Mouse (Mus musculus) CH12.LX (cell line): Measurements from ENCODE around the gene Odam.

Experiments used
- CTCF ChIP-seq, 2 experiments: IDR thresholded peaks in 1 of 2; conservative IDR thresholded peaks in 1 of 2; 2 replicates each; pipeline ENCODE4 v1.5.1; 2011 to 2012; ENCODE audit warnings: low read depth in 2 of 2, low read length in 2 of 2, improper control_type of control experiment in 1 of 2, inconsistent platforms in 1 of 2, mild to moderate bottlenecking in 1 of 2, moderate library complexity in 1 of 2
- MAFK ChIP-seq: IDR thresholded peaks from 2 replicates; pipeline ENCODE4 v1.6.1; 2011; ENCODE audit warnings: low read length, improper control_type of control experiment; ENCODE audit not compliant: insufficient replicate concordance
- MAX ChIP-seq: IDR thresholded peaks from 2 replicates; pipeline ENCODE4 v1.6.1; 2011; ENCODE audit warnings: low read length, improper control_type of control experiment
- MXI1 ChIP-seq: IDR thresholded peaks from 2 replicates; pipeline ENCODE4 v1.6.1; 2011; ENCODE audit warnings: mild to moderate bottlenecking, low read depth, low read length, improper control_type of control experiment
- POLR2A ChIP-seq: IDR thresholded peaks from 2 replicates; pipeline ENCODE4 v1.6.1; 2011; ENCODE audit warnings: low read depth, mild to moderate bottlenecking, improper control_type of control experiment, low read length

GRCm38 (mm10) chr5:87855136-87855716, 29.6 kb upstream of the Odam start:
- no peak for TF ChIP-seq POLR2A
- TF ChIP-seq MAFK = no peak
- TF ChIP-seq MAX = no peak
- no peak for TF ChIP-seq CTCF (conservative IDR thresholded peaks at IDR 0.05 in 1 of 2, IDR thresholded peaks at IDR 0.05 in 1 of 2; ENCODE audit: low read depth in 2 of 2, low read length in 2 of 2)
- no peak for TF ChIP-seq MXI1
